Mouse (Mus musculus) liver, adult 2 months (tissue): ENCODE data around the gene 9930111J21Rik1. TPM values are rescaled to one million over a fixed set of nuclear protein-coding genes. Genes with fewer than 3 reads are reported as not detected.
"Not testable (repeated sequence)": the region's sequence is repeated elsewhere in the genome, so short reads cannot be mapped to it uniquely, and the experiment has no call there.

Experiments
- DNase-seq: peaks from one replicate; pipeline ENCODE4 v3.0.0-alpha.2; 2011; ENCODE audit warnings: low read depth, low spot score; ENCODE audit errors: extremely low read depth
- H3K27ac ChIP-seq: fragments of 200-500 bp; replicated peaks from 2 replicates; pipeline ENCODE4 v1.5.1; 2012; ENCODE audit warnings: low read depth, mild to moderate bottlenecking, control low read depth, inconsistent platforms, low read length; ENCODE audit not compliant: insufficient read depth
- H3K27me3 ChIP-seq: fragments of 200-500 bp; 2 replicates; pipeline ENCODE4 v1.6.1; 2012; ENCODE audit warnings: mild to moderate bottlenecking, moderate library complexity, low read length, inconsistent platforms; ENCODE audit not compliant: control insufficient read depth, insufficient read depth
- H3K36me3 ChIP-seq: fragments of 200-500 bp; 2 replicates; pipeline ENCODE4 v1.6.1; 2012; ENCODE audit warnings: low read length, inconsistent platforms; ENCODE audit not compliant: control insufficient read depth, insufficient read depth
- H3K4me1 ChIP-seq: fragments of 200-500 bp; 2 replicates; pipeline ENCODE4 v1.6.1; 2011; ENCODE audit warnings: low read length; ENCODE audit not compliant: control insufficient read depth, insufficient read depth
- H3K4me3 ChIP-seq: fragments of 200-500 bp; 2 replicates; pipeline ENCODE4 v1.5.1; 2011; ENCODE audit warnings: low read depth, mild to moderate bottlenecking, control low read depth, low read length, moderate library complexity; ENCODE audit not compliant: insufficient read depth
- H3K79me2 ChIP-seq: fragments of 200-500 bp; 2 replicates; pipeline ENCODE4 v1.6.1; 2012; ENCODE audit warnings: inconsistent platforms, mild to moderate bottlenecking, low read length, moderate library complexity; ENCODE audit not compliant: control insufficient read depth, insufficient read depth
- H3K9ac ChIP-seq: fragments of 200-500 bp; 2 replicates; pipeline ENCODE4 v1.6.1; 2012; ENCODE audit warnings: low read depth, mild to moderate bottlenecking, control low read depth, inconsistent platforms, low read length
- CTCF ChIP-seq: fragments of 200-500 bp; IDR thresholded peaks from 2 replicates; pipeline ENCODE4 v1.5.1; 2011; ENCODE audit warnings: low read depth, low read length, control low read depth
- POLR2A ChIP-seq: fragments of 200-500 bp; IDR thresholded peaks from 2 replicates; pipeline ENCODE4 v1.6.1; 2011; ENCODE audit warnings: low read length, control low read depth; ENCODE audit not compliant: insufficient read depth; ENCODE audit errors: extremely low read depth
- WGBS: fragments of 180-500 bp; shearing (Covaris S2); methylation state at CpG from one replicate; pipeline ENCODE4 v1.1.7; 2018; 5-methylcytosine and 5-hydroxymethylcytosine counted together
- polyA plus RNA-seq: library from polyadenylated mRNA; depleted of rRNA; stranded (reverse); fragments of >200 nt; gene quantifications from 2 replicates; pipeline ENCODE4 v1.2.3, GENCODE M21; 2012; rRNA removed
- total RNA-seq: library from RNA; depleted of rRNA; stranded (reverse); fragments of >200 nt; gene quantifications from 2 replicates; pipeline ENCODE4 v1.2.3, GENCODE M21; 2014; rRNA removed

The 9930111J21Rik1 gene
- total and polyA plus RNA-seq, 2 experiments, result 0.48 to 4.1 TPM

DNA sequence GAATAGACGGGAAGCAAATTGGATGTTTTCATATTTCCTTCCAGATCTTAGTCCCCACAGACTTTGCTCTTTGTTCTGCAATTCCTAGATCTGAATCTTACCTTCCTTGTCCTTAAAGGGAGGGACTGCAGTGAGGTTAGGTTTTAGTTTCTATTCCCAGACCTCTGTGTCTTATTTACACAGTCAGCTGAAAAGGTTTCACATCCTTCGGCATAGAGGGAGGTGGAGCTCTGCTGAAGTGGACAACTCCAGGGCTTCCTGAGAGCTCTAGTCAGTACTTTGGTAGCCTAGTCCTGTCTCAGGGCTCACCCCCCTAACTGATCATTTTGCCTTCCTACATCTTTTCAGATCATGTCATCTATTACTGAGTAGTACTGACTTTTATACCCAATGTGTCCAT, 77.2 kb downstream of the 9930111J21Rik1 start, which contains the start of gene Gm5431:
Gm5431 (minus strand) TSS at position 194 of the 400 bp plus-strand sequence.
- no peaks in the 10 kb centered on the region for H3K79me2 ChIP-seq
- H3K36me3 ChIP-seq, result no peaks in the 10 kb centered on the region
- no peak within 1 kb of the TSS for H3K9ac ChIP-seq
- DNase-seq, result peak; percentile 39
- H3K4me1 ChIP-seq, result peaks cover 12% of the 10 kb centered on the region
- no peaks in the 10 kb centered on the region for H3K27me3 ChIP-seq
- WGBS, result 42% methylated on average over 2 of the region's 2 CpGs
- no peak for TF ChIP-seq POLR2A
- TF ChIP-seq CTCF, result no peak
- peak within 1 kb of the TSS; percentile 22 for H3K4me3 ChIP-seq
- peak within 1 kb of the TSS; percentile 59; the same call in 1 of the 2 replicates for H3K27ac ChIP-seq

- DNase-seq, H3K27me3 ChIP-seq, H3K79me2 ChIP-seq, H3K9ac ChIP-seq, H3K36me3 ChIP-seq: not testable (repeated sequence)
- 89% methylated on average over 1 of the region's 1 CpGs for WGBS
- peak overlapping the region; percentile 22 for H3K4me3 ChIP-seq
- H3K27ac ChIP-seq, result peak overlapping the region; percentile 59; the same call in 1 of the 2 replicates
- H3K4me1 ChIP-seq, result peaks cover 12% of the 10 kb centered on the region
These were observed 77.6 kb downstream of the 9930111J21Rik1 start for GRCm38 (mm10) chr11:48901567-48901930.

- H3K27me3 ChIP-seq, H3K79me2 ChIP-seq, H3K9ac ChIP-seq, H3K4me3 ChIP-seq, H3K36me3 ChIP-seq: not testable (repeated sequence)
- 82% methylated on average over 6 of the region's 6 CpGs for WGBS
- H3K27ac ChIP-seq, result 0 out of 2 replicates have a peak overlapping the region, but pooled peaks have one; percentile 59
- DNase-seq, result peak; percentile 11
- peaks cover 12% of the 10 kb centered on the region for H3K4me1 ChIP-seq
These were observed 78.3 kb downstream of the 9930111J21Rik1 start for GRCm38 (mm10) chr11:48900654-48901566.

GRCm38 (mm10) chr11:48898812-48899431, 80.3 kb downstream of the 9930111J21Rik1 start:
- Histone ChIP-seq H3K27ac (no peak overlapping the region), H3K9ac (no peak overlapping the region), H3K79me2 (no peaks in the 10 kb centered on the region), H3K4me1 (peaks cover 12% of the 10 kb centered on the region), H3K4me3 (no peak overlapping the region), H3K27me3 (no peaks in the 10 kb centered on the region), H3K36me3 (no peaks in the 10 kb centered on the region)
- DNase-seq, result peak; percentile 51
- TF ChIP-seq CTCF (no peak), POLR2A (no peak)
- 34% methylated on average over 2 of the region's 2 CpGs for WGBS

Other genes with a start within 250 kb of the 9930111J21Rik1 start
- 507 and 645 TPM in 2 replicates for gene Rack1, start 179.1 kb downstream of the 9930111J21Rik1 start, total RNA-seq
- gene Rack1, start 179.1 kb downstream of the 9930111J21Rik1 start, polyA plus RNA-seq, result 645 and 687 TPM in 2 replicates
- 11.4 and 13.2 TPM in 2 replicates for gene Trim41, start 162.0 kb downstream of the 9930111J21Rik1 start, total RNA-seq
- gene Trim41, start 162.0 kb downstream of the 9930111J21Rik1 start, polyA plus RNA-seq, result 13.7 and 18.2 TPM in 2 replicates
- 5.8 and 11.2 TPM in 2 replicates for gene Trim7, start 153.3 kb downstream of the 9930111J21Rik1 start, total RNA-seq
- 11.0 and 16.3 TPM in 2 replicates for gene Trim7, start 153.3 kb downstream of the 9930111J21Rik1 start, polyA plus RNA-seq
- 1.5 and 2.0 TPM in 2 replicates for gene Gm12184, start 152.7 kb downstream of the 9930111J21Rik1 start, total RNA-seq
- 5.5 and 5.8 TPM in 2 replicates for gene Gm12184, start 152.7 kb downstream of the 9930111J21Rik1 start, polyA plus RNA-seq
- gene Irgm1, start 107.7 kb downstream of the 9930111J21Rik1 start, total RNA-seq, result 43.0 and 48.4 TPM in 2 replicates
- 29.9 and 33.3 TPM in 2 replicates for gene Irgm1, start 107.7 kb downstream of the 9930111J21Rik1 start, polyA plus RNA-seq
- 1.3 and 1.9 TPM in 2 replicates for gene Gm5431, start 77.2 kb downstream of the 9930111J21Rik1 start, total RNA-seq
- 0.10 and 0.12 TPM in 2 replicates for gene Gm5431, start 77.2 kb downstream of the 9930111J21Rik1 start, polyA plus RNA-seq
- gene Psme2b, start 33.2 kb downstream of the 9930111J21Rik1 start, total RNA-seq, result 2.3 and 4.0 TPM in 2 replicates
- 2.5 and 3.0 TPM in 2 replicates for gene Psme2b, start 33.2 kb downstream of the 9930111J21Rik1 start, polyA plus RNA-seq
- 0.20 and 0.28 TPM in 2 replicates for gene Olfr56, start 509 bp downstream of the 9930111J21Rik1 start, total RNA-seq
- 0.05 TPM in 1 of 2 replicates, not detected in the other for gene Olfr56, start 509 bp downstream of the 9930111J21Rik1 start, polyA plus RNA-seq
- 0.13 and 0.18 TPM in 2 replicates for gene Gm12185, start 12.8 kb upstream of the 9930111J21Rik1 start, total RNA-seq
- gene Gm12185, start 12.8 kb upstream of the 9930111J21Rik1 start, polyA plus RNA-seq, result 0.02 TPM in 1 of 2 replicates, not detected in the other
- 9.8 and 11.1 TPM in 2 replicates for gene Tgtp1, start 14.8 kb upstream of the 9930111J21Rik1 start, total RNA-seq
- 1.4 and 2.8 TPM in 2 replicates for gene Tgtp1, start 14.8 kb upstream of the 9930111J21Rik1 start, polyA plus RNA-seq
- gene 9930111J21Rik2, start 71.8 kb upstream of the 9930111J21Rik1 start, total RNA-seq, result 2.8 and 4.0 TPM in 2 replicates
- 0.30 and 0.44 TPM in 2 replicates for gene 9930111J21Rik2, start 71.8 kb upstream of the 9930111J21Rik1 start, polyA plus RNA-seq
- 5.7 and 6.9 TPM in 2 replicates for gene Tgtp2, start 84.8 kb upstream of the 9930111J21Rik1 start, total RNA-seq
- gene Tgtp2, start 84.8 kb upstream of the 9930111J21Rik1 start, polyA plus RNA-seq, result 1.1 and 1.3 TPM in 2 replicates
- gene Ifi47, start 97.2 kb upstream of the 9930111J21Rik1 start, total RNA-seq, result 20.0 and 21.3 TPM in 2 replicates
- gene Ifi47, start 97.2 kb upstream of the 9930111J21Rik1 start, polyA plus RNA-seq, result 8.2 and 12.7 TPM in 2 replicates
- under 0.01 and 0.07 TPM in 2 replicates for gene Olfr1396, start 135.5 kb upstream of the 9930111J21Rik1 start, total RNA-seq
- gene Olfr1396, start 135.5 kb upstream of the 9930111J21Rik1 start, polyA plus RNA-seq, result 0.02 and 0.06 TPM in 2 replicates
- gene Olfr1395, start 162.9 kb upstream of the 9930111J21Rik1 start, total RNA-seq, result not detected in 2 replicates
- gene Olfr1395, start 162.9 kb upstream of the 9930111J21Rik1 start, polyA plus RNA-seq, result not detected in 2 replicates
- not detected in 2 replicates for gene Olfr1394, start 175.0 kb upstream of the 9930111J21Rik1 start, total RNA-seq
- gene Olfr1394, start 175.0 kb upstream of the 9930111J21Rik1 start, polyA plus RNA-seq, result not detected in 2 replicates
- gene Btnl9, start 207.8 kb upstream of the 9930111J21Rik1 start, total RNA-seq, result 3.4 and 5.5 TPM in 2 replicates
- gene Btnl9, start 207.8 kb upstream of the 9930111J21Rik1 start, polyA plus RNA-seq, result 1.9 and 2.3 TPM in 2 replicates
- 18.3 and 18.8 TPM in 2 replicates for gene Zfp62, start 223.9 kb upstream of the 9930111J21Rik1 start, total RNA-seq
- gene Zfp62, start 223.9 kb upstream of the 9930111J21Rik1 start, polyA plus RNA-seq, result 0.71 and 1.4 TPM in 2 replicates